Mouse (Mus musculus): Measurements from ENCODE around the gene Spty2d1. TPM values are rescaled to one million over a fixed set of nuclear protein-coding genes. Genes with fewer than 3 reads are reported as not detected.

The Spty2d1 gene
- 12.6 and 14.8 TPM in 2 replicates for polyA plus RNA-seq (2012; ENCODE audit: insufficient read depth, insufficient read length, missing spikeins)

DNA sequence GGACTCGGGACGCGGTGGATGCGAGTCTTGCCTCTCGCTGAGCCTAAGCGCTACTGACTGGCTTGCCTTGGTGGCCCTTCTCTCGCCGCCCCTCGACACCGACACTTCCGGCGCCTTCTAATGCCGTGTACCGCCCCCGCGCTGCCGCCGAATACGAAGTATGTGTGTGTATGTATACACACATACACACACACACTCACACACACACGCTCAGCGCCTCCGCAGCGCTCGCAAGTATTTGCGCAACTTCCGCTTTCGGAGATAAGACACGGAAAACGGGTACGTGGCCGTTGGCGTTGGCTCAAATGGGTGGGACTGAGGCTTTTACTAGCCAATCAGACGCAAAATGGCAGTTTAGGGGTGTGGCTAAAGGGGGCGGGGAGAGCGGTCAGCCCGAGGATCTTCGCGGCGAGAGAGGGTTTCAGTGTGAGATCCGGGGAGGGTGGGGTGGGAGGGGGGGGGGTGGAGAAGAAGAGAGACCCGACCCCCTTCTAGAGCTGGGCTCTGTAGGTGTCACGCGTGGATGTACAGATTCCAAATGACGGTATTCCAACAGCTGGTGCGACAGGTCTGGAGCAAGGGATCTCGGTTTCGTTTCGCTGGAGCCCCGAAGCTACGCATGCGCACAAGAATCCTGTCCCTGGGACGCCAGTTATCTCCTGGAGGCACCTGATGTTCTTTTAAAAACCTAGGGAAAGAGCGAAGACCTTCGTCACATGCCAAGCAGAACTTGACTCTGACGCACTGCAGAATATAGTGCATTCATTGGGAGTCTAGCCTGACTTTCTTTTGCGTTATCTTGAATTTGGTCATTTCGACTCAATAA, at the start of gene Spty2d1:
TSS of gene Spty2d1 (minus strand) at position 244 of the 826 bp plus-strand sequence.
- Histone ChIP-seq H3K27ac (ENCODE audit: insufficient read depth, low read depth, low read length) (peak within 1 kb of the TSS; percentile 79), H3K4me3 (ENCODE audit: insufficient read depth, low read length) (peak within 1 kb of the TSS; percentile 77), H3K4me1 (ENCODE audit: control insufficient read depth, insufficient read depth, low read length) (peaks cover 17% of the 10 kb centered on the region)
- TF ChIP-seq POLR2A (IDR thresholded peaks at IDR 0.05; ENCODE audit: borderline replicate concordance, low read depth, low read length) (peak; percentile 70; the same call in 1 of the 2 replicates), CTCF (IDR thresholded peaks at IDR 0.05; ENCODE audit: low read depth, low read length) (no peak)

- Histone ChIP-seq H3K4me3 (ENCODE audit: insufficient read depth, low read length) (no peak overlapping the region), H3K4me1 (ENCODE audit: control insufficient read depth, insufficient read depth, low read length) (peaks cover 49% of the 10 kb centered on the region), H3K27ac (ENCODE audit: insufficient read depth, low read depth, low read length) (peak overlapping the region; percentile 55)
- TF ChIP-seq CTCF (IDR thresholded peaks at IDR 0.05; ENCODE audit: low read depth, low read length) = no peak
- TF ChIP-seq POLR2A (IDR thresholded peaks at IDR 0.05; ENCODE audit: borderline replicate concordance, low read depth, low read length) = no peak
These were observed 48.1 kb upstream of the Spty2d1 start for GRCm38 (mm10) chr7:47056273-47056672.

DNA sequence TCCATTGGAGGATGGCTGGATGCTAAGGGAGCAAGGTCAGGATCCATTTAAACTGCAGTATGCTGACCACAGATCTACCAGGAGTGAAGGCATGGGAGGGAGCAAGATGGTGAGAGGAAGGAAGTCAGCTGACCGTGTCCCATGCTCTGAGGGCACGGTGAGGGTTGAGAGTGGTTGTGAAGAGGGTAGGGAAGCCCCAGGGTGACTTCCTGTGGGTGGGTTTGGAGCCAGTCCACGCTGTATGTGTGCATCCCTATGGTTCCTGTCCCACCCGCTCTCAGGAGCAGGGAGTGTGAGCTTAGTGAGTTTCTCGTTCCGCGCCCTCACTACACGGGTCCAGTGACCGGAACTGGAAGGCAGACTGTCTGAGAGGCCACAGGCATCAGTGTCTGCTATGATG, 47.5 kb upstream of the Spty2d1 start:
- H3K27ac ChIP-seq (ENCODE audit: insufficient read depth, low read depth, low read length) = peak overlapping the region; percentile 55
- H3K4me1 ChIP-seq (ENCODE audit: control insufficient read depth, insufficient read depth, low read length) = peaks cover 47% of the 10 kb centered on the region
- no peak for TF ChIP-seq POLR2A (IDR thresholded peaks at IDR 0.05; ENCODE audit: borderline replicate concordance, low read depth, low read length)
- TF ChIP-seq CTCF (IDR thresholded peaks at IDR 0.05; ENCODE audit: low read depth, low read length) = no peak
- H3K4me3 ChIP-seq (ENCODE audit: insufficient read depth, low read length) = no peak overlapping the region; the same call in 1 of the 2 replicates

DNA sequence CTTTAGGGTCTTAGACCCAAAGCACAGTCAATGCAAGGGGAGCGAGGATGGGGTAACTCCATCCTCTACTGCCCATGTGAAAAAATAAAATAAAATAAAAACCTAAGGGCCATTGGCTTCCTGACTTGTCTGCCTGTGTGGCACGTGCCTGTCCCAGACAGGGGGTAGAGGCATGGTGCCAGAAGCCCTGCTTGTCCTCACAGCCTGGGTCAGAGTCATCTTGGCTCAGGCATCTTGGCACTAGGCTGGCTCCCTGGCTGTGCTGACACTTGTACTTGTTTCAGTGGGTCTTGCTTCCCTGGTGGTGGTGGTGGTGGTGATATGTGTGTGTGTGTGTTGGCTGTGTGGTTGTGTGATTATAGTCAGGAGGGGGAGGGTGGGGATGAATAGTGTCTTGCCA, 46.5 kb upstream of the Spty2d1 start:
- Histone ChIP-seq H3K27ac (ENCODE audit: insufficient read depth, low read depth, low read length) (no peak overlapping the region), H3K4me1 (ENCODE audit: control insufficient read depth, insufficient read depth, low read length) (peaks cover 51% of the 10 kb centered on the region), H3K4me3 (ENCODE audit: insufficient read depth, low read length) (no peak overlapping the region)
- TF ChIP-seq CTCF (IDR thresholded peaks at IDR 0.05; ENCODE audit: low read depth, low read length) (no peak), POLR2A (IDR thresholded peaks at IDR 0.05; ENCODE audit: borderline replicate concordance, low read depth, low read length) (no peak)

DNA sequence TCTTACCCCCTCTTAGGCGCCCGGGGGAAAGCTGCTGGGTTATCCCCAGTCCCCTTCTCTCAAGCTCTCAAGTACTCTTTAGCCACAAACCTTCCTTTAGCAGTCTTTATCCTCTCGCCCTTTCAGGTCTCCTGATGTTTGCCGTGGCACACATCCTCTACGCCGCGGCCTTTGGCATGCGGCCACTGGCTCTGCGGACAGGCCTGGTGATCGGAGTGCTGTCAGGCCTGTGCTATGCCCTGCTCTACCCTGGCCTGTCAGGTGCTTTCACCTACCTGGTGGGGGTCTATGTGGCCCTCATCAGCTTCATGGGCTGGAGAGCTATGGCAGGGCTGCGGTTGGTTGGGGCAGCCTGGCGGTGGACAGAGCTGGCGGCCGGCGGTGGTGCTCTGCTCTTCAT, 45.1 kb upstream of the Spty2d1 start:
- Histone ChIP-seq H3K4me3 (ENCODE audit: insufficient read depth, low read length) (no peak overlapping the region), H3K27ac (ENCODE audit: insufficient read depth, low read depth, low read length) (no peak overlapping the region)

DNA sequence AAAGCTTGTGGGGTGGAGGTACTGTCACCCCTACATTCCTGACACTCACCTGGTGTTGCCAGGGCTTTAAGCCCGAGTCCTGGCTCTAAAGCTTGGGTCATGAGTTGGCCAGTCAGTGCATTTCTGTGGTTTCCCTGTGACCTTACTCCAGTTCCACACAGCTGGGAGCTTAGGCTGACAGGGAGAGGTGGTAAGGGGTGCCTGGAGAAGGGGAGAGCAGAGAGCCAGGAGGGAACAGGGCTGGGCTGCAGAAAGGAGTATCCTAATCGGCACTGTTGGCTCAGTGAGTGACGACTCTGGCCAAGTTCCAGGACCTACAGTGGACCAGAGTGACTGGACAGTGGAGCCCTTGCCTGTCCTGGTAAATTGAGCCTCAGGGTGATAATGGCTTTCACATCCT, 44.1 kb upstream of the Spty2d1 start:
- Histone ChIP-seq H3K27ac (ENCODE audit: insufficient read depth, low read depth, low read length) (peak overlapping the region; percentile 89), H3K4me3 (ENCODE audit: insufficient read depth, low read length) (peak overlapping the region; percentile 47), H3K4me1 (ENCODE audit: control insufficient read depth, insufficient read depth, low read length) (peaks cover 50% of the 10 kb centered on the region)
- TF ChIP-seq POLR2A (IDR thresholded peaks at IDR 0.05; ENCODE audit: borderline replicate concordance, low read depth, low read length) = no peak
- no peak for TF ChIP-seq CTCF (IDR thresholded peaks at IDR 0.05; ENCODE audit: low read depth, low read length)

More for the DNA sequence above, 45.1 kb upstream of the Spty2d1 start:
- TF ChIP-seq POLR2A (IDR thresholded peaks at IDR 0.05; ENCODE audit: borderline replicate concordance, low read depth, low read length) (no peak), CTCF (IDR thresholded peaks at IDR 0.05; ENCODE audit: low read depth, low read length) (no peak)
- H3K4me1 ChIP-seq (ENCODE audit: control insufficient read depth, insufficient read depth, low read length) = peaks cover 51% of the 10 kb centered on the region

- H3K27ac ChIP-seq (ENCODE audit: insufficient read depth, low read depth, low read length) = peak overlapping the region; percentile 93
- peaks cover 44% of the 10 kb centered on the region for H3K4me1 ChIP-seq (ENCODE audit: control insufficient read depth, insufficient read depth, low read length)
- no peak for TF ChIP-seq POLR2A (IDR thresholded peaks at IDR 0.05; ENCODE audit: borderline replicate concordance, low read depth, low read length)
- no peak for TF ChIP-seq CTCF (IDR thresholded peaks at IDR 0.05; ENCODE audit: low read depth, low read length)
- H3K4me3 ChIP-seq (ENCODE audit: insufficient read depth, low read length) = peak overlapping the region; percentile 78
These were observed 43.4 kb upstream of the Spty2d1 start for GRCm38 (mm10) chr7:47051404-47052151.

DNA sequence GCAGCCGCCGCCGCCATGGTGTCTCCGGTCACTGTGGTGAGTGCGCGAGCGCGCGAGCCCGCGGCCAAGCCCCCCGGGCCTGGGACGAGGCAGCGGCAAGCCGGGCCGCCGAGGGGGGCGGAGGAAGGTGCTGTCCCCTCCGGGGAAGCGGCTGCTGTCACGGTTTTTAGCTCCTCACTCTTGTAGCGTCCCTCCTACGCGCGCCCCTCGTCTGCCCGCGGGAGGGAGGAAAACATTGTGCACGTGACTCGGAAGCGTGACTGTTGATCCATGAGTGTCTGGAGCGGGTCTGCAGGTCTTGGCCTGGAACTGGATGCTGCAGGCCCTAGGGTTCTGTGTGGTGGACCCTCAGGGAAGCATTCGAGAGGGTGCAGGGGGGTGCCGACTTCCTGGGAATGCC, 42.6 kb upstream of the Spty2d1 start:
- H3K4me1 ChIP-seq (ENCODE audit: control insufficient read depth, insufficient read depth, low read length) = peaks cover 36% of the 10 kb centered on the region
- TF ChIP-seq CTCF (IDR thresholded peaks at IDR 0.05; ENCODE audit: low read depth, low read length) (no peak), POLR2A (IDR thresholded peaks at IDR 0.05; ENCODE audit: borderline replicate concordance, low read depth, low read length) (no peak)
- peak overlapping the region; percentile 93 for H3K27ac ChIP-seq (ENCODE audit: insufficient read depth, low read depth, low read length)
- peak overlapping the region; percentile 78 for H3K4me3 ChIP-seq (ENCODE audit: insufficient read depth, low read length)

GRCm38 (mm10) chr7:47050366-47050765, 42.2 kb upstream of the Spty2d1 start, which contains the start of gene Tmem86a:
Gene Tmem86a (plus strand): TSS chr7:47050601.
- peaks cover 32% of the 10 kb centered on the region for H3K4me1 ChIP-seq (ENCODE audit: control insufficient read depth, insufficient read depth, low read length)
- TF ChIP-seq CTCF (IDR thresholded peaks at IDR 0.05; ENCODE audit: low read depth, low read length) = no peak
- TF ChIP-seq POLR2A (IDR thresholded peaks at IDR 0.05; ENCODE audit: borderline replicate concordance, low read depth, low read length) = no peak

More at GRCm38 (mm10) chr7:47050366-47050765, 42.2 kb upstream of the Spty2d1 start, which contains the start of gene Tmem86a:
- H3K27ac ChIP-seq (ENCODE audit: insufficient read depth, low read depth, low read length) = peak within 1 kb of the TSS; percentile 93
- peak within 1 kb of the TSS; percentile 78 for H3K4me3 ChIP-seq (ENCODE audit: insufficient read depth, low read length)
